Mouse (Mus musculus): ENCODE measurements around the gene Vps26c. TPM values are rescaled to one million over a fixed set of nuclear protein-coding genes. Genes with fewer than 3 reads are reported as not detected.

Vps26c gene
- polyA plus RNA-seq, 1 experiment from 2014 or later: 39.3 TPM

Other genes starting within 250 kb of the Vps26c start
- 7.1 and 7.4 TPM in 2 replicates for gene Hlcs, start 213.3 kb downstream of the Vps26c start, polyA plus RNA-seq (2014; fragmentation: Nextera tagmentation; extraction: Ambion mirVana)
- 4.7 and 5.2 TPM in 2 replicates for gene Ripply3, start 198.4 kb downstream of the Vps26c start, polyA plus RNA-seq (2014; fragmentation: Nextera tagmentation; extraction: Ambion mirVana)
- 101 and 106 TPM in 2 replicates for gene Ttc3, start 156.2 kb downstream of the Vps26c start, polyA plus RNA-seq (2014; fragmentation: Nextera tagmentation; extraction: Ambion mirVana)
- gene Pigp, start 155.0 kb downstream of the Vps26c start, polyA plus RNA-seq (2014; fragmentation: Nextera tagmentation; extraction: Ambion mirVana): 90.4 and 91.6 TPM in 2 replicates
- 9.0 TPM in 2 replicates for gene Dyrk1a, start 43.2 kb upstream of the Vps26c start, polyA plus RNA-seq (2014; fragmentation: Nextera tagmentation; extraction: Ambion mirVana)